Mouse (Mus musculus) thymus, adult 2 months (tissue): ENCODE measurements at regions not wholly inside any gene's neighbourhood (a gene's known extent, or its start where the extent isn't known, plus 50 kb on each side); places are given as distances from the start of the nearest gene placed in this dataset.

Experiments
- CTCF ChIP-seq: fragments of 200-500 bp; IDR thresholded peaks from 2 replicates; pipeline ENCODE4 v1.5.1; 2012; ENCODE audit warnings: mild to moderate bottlenecking, control low read depth, low read length, moderate library complexity, borderline replicate concordance; ENCODE audit not compliant: control insufficient read depth, poor library complexity, insufficient read depth; ENCODE audit errors: extremely low read depth
- POLR2A ChIP-seq: fragments of 200-500 bp; IDR thresholded peaks from 2 replicates; pipeline ENCODE4 v1.6.1; 2012; ENCODE audit warnings: mild to moderate bottlenecking, low read length, control low read depth, moderate library complexity; ENCODE audit not compliant: control insufficient read depth, poor library complexity, insufficient read depth; ENCODE audit errors: extremely low read depth

GRCm38 (mm10) chr9:56559618-56560144 lies 141.3 kb downstream of the Hmg20a start:
- TF ChIP-seq CTCF (no peak), POLR2A (no peak)
